Mouse (Mus musculus): Measurements from ENCODE around the gene Mrps18a. TPM values are rescaled to one million over a fixed set of nuclear protein-coding genes. Genes with fewer than 3 reads are reported as not detected.

The Mrps18a gene
- total and polyA plus RNA-seq, 3 experiments = 78.1 to 127 (median 126) TPM

GRCm38 (mm10) chr17:46116138-46116537, 5.4 kb downstream of the Mrps18a start:
- in situ Hi-C loops (cut with MboI; ENCODE audit: low pct_ligation_motif_present, low pct_unique_long_range_greater_than_20kb, low sequenced_read_pairs) (loop anchor here (10.0 kb wide), 1 partner anchor 381 kb away; the partner anchor contains the start of gene 1600014C23Rik), dilution Hi-C loops (cut with MboI; ENCODE audit: extremely low pct_ligation_motif_present, extremely low pct_unique_long_range_greater_than_20kb, low sequenced_read_pairs) (no loop called here)
- Histone ChIP-seq H3K9ac (ENCODE audit: insufficient read depth, low read depth) (no peak overlapping the region), H3K4me3 (replicated peaks in 1 of 3; ENCODE audit: low read depth in 2 of 3, low read length in 2 of 3, poor library complexity in 1 of 3) (no peak overlapping the region), H3K27ac (ENCODE audit: insufficient read depth, low read depth) (no peak overlapping the region), H3K36me3 (replicated peaks in 1 of 2; ENCODE audit: control insufficient read depth in 1 of 2, insufficient read depth in 1 of 2, low read length in 1 of 2) (peaks cover 39 to 78% of the 10 kb centered on the region in 2 experiments), H3K27me3 (replicated peaks) (no peaks in the 10 kb centered on the region), H3K4me1 (ENCODE audit: control insufficient read depth in 1 of 2, insufficient read depth in 2 of 2) (peaks cover 2 to 15% of the 10 kb centered on the region in 2 experiments; a peak in 2 of 4 replicates), H3K4me2 (ENCODE audit: insufficient read depth, low read depth, poor library complexity, severe bottlenecking) (no peak overlapping the region), H3K9me3 (replicated peaks; ENCODE audit: low read length) (no peaks in the 10 kb centered on the region), H3K79me2 (replicated peaks; ENCODE audit: control insufficient read depth, extremely low read depth, insufficient read depth, poor library complexity, severe bottlenecking) (peaks cover 10% of the 10 kb centered on the region)
- TF ChIP-seq POLR2A (IDR thresholded peaks at IDR 0.05; ENCODE audit: low read depth, low read length) (no peak), MAFK (IDR thresholded peaks at IDR 0.05; ENCODE audit: insufficient replicate concordance, low read length) (no peak), SMC3 (IDR thresholded peaks at IDR 0.05; ENCODE audit: low read depth, low read length) (no peak), E2F4 (IDR thresholded peaks at IDR 0.05; ENCODE audit: insufficient replicate concordance, low read depth, low read length) (no peak), GABPA (IDR thresholded peaks at IDR 0.05; ENCODE audit: insufficient replicate concordance, low read depth, low read length) (no peak), MYC (IDR thresholded peaks at IDR 0.05; ENCODE audit: low read depth, low read length) (no peak), NELFE (IDR thresholded peaks at IDR 0.05; ENCODE audit: low read depth, low read length) (no peak)
- no peak for DNase-seq (ENCODE audit: extremely low read depth)

- Histone ChIP-seq H3K4me2 (ENCODE audit: insufficient read depth, low read depth, poor library complexity, severe bottlenecking) (no peak overlapping the region), H3K4me1 (ENCODE audit: control insufficient read depth in 1 of 2, insufficient read depth in 2 of 2) (peaks cover 2 to 10% of the 10 kb centered on the region in 2 experiments; a peak in 2 of 4 replicates), H3K79me2 (replicated peaks; ENCODE audit: control insufficient read depth, extremely low read depth, insufficient read depth, poor library complexity, severe bottlenecking) (peaks cover 4% of the 10 kb centered on the region), H3K4me3 (replicated peaks in 1 of 3; ENCODE audit: low read depth in 2 of 3, low read length in 2 of 3, poor library complexity in 1 of 3) (no peak overlapping the region), H3K36me3 (replicated peaks in 1 of 2; ENCODE audit: control insufficient read depth in 1 of 2, insufficient read depth in 1 of 2, low read length in 1 of 2) (peaks cover 44 to 81% of the 10 kb centered on the region in 2 experiments), H3K9ac (ENCODE audit: insufficient read depth, low read depth) (no peak overlapping the region), H3K9me3 (replicated peaks; ENCODE audit: low read length) (no peaks in the 10 kb centered on the region), H3K27ac (ENCODE audit: insufficient read depth, low read depth) (no peak overlapping the region), H3K27me3 (replicated peaks) (no peaks in the 10 kb centered on the region)
- no peak for DNase-seq (ENCODE audit: extremely low read depth)
- dilution Hi-C loops (cut with MboI; ENCODE audit: extremely low pct_ligation_motif_present, extremely low pct_unique_long_range_greater_than_20kb, low sequenced_read_pairs) (no loop called here), in situ Hi-C loops (cut with MboI; ENCODE audit: low pct_ligation_motif_present, low pct_unique_long_range_greater_than_20kb, low sequenced_read_pairs) (loop anchor here (10.0 kb wide), 1 partner anchor 382 kb away; the partner anchor contains the start of gene 1600014C23Rik)
- TF ChIP-seq TCF12 (IDR thresholded peaks at IDR 0.05; ENCODE audit: low read depth, low read length) = no peak
- TF ChIP-seq IRF4 (IDR thresholded peaks at IDR 0.05; ENCODE audit: low read depth, low read length) = no peak
- no peak for TF ChIP-seq NELFE (IDR thresholded peaks at IDR 0.05; ENCODE audit: low read depth, low read length)
- TF ChIP-seq MAX (IDR thresholded peaks at IDR 0.05; ENCODE audit: low read length) = no peak
- TF ChIP-seq USF2 (conservative IDR thresholded peaks at IDR 0.05; ENCODE audit: low read depth, low read length) = no peak
- no peak for TF ChIP-seq MEF2A (IDR thresholded peaks at IDR 0.05; ENCODE audit: borderline replicate concordance, low read depth, low read length)
- TF ChIP-seq PAX5 (IDR thresholded peaks at IDR 0.05; ENCODE audit: low read length) = no peak
- no peak for TF ChIP-seq POLR2A (IDR thresholded peaks at IDR 0.05; ENCODE audit: low read depth, low read length)
- no peak for TF ChIP-seq ZC3H11A (IDR thresholded peaks at IDR 0.05; ENCODE audit: low read depth, low read length)
Observed at GRCm38 (mm10) chr17:46116881-46117280, 6.1 kb downstream of the Mrps18a start.

Data from CH12.LX (cell line).